Mouse (Mus musculus) central nervous system, embryonic 18 days (tissue): ENCODE data around the gene Rtl8c. TPM values are rescaled to one million over a fixed set of nuclear protein-coding genes. Genes with fewer than 3 reads are reported as not detected.

Source experiments
- polyA plus RNA-seq: library from polyadenylated mRNA; depleted of rRNA; stranded (reverse); fragments of >200 nt; gene quantifications from 2 replicates; pipeline ENCODE4 v1.2.3, GENCODE M21; 2012; rRNA removed

Gene Rtl8c
- polyA plus RNA-seq = 190 and 196 TPM in 2 replicates

GRCm38 (mm10) chrX:53607242-53608121 is at the start of gene Rtl8c:
Gene Rtl8c (plus strand): TSS chrX:53608032.

GRCm38 (mm10) chrX:53608879-53609278 is 1.0 kb downstream of the Rtl8c start, which contains the start of gene Gm14597:
Gene Gm14597 (minus strand): TSS chrX:53608979.

GRCm38 (mm10) chrX:53642980-53643961 is 35.4 kb downstream of the Rtl8c start, which contains the start of gene Rtl8a:
Gene Rtl8a (minus strand): TSS chrX:53643682.

Other genes starting within 250 kb of the Rtl8c start
- 16.4 and 18.2 TPM in 2 replicates for gene Mospd1, start 237.5 kb upstream of the Rtl8c start, polyA plus RNA-seq
- not detected in 2 replicates for gene Etd, start 173.1 kb upstream of the Rtl8c start, polyA plus RNA-seq
- not detected in 2 replicates for gene Gm14597, start 947 bp downstream of the Rtl8c start, polyA plus RNA-seq
- 280 and 283 TPM in 2 replicates for gene Rtl8a, start 35.6 kb downstream of the Rtl8c start, polyA plus RNA-seq
- 330 and 338 TPM in 2 replicates for gene Rtl8b, start 62.4 kb downstream of the Rtl8c start, polyA plus RNA-seq
- 0.21 and 0.28 TPM in 2 replicates for gene 4930502E18Rik, start 116.8 kb downstream of the Rtl8c start, polyA plus RNA-seq
- gene 1700013H16Rik, start 149.8 kb downstream of the Rtl8c start, polyA plus RNA-seq = 0.04 TPM in 1 of 2 replicates, not detected in the other
- gene Zfp36l3, start 168.4 kb downstream of the Rtl8c start, polyA plus RNA-seq = 0.03 and 0.06 TPM in 2 replicates
- gene Xlr, start 189.7 kb downstream of the Rtl8c start, polyA plus RNA-seq = 0.90 and 1.1 TPM in 2 replicates